Mouse (Mus musculus): ENCODE results near the gene Fam162b.

- TF ChIP-seq CHD2 (IDR thresholded peaks at IDR 0.05; ENCODE audit: low read depth, low read length) (no peak), MAFK (IDR thresholded peaks at IDR 0.05; ENCODE audit: insufficient read depth, low read depth, low read length) (no peak), ZC3H11A (IDR thresholded peaks at IDR 0.05; ENCODE audit: borderline replicate concordance, low read depth, low read length) (no peak)
These were observed 18.9 kb downstream of the Fam162b start for GRCm38 (mm10) chr10:51571225-51571996.
